In genomic region chr1:34432411-34432775, GRCm38 (mm10) we compare ENCODE assay signal across 8 mouse cellular contexts. TPM values are rescaled to one million over a fixed set of nuclear protein-coding genes. Genes with fewer than 3 reads are reported as not detected.
DNase-seq lines count a peak whose midpoint lies in the region; ATAC-seq and TF ChIP-seq lines count a peak whose summit lies in the region.

No protein-coding gene starts in this region.

- no peak for TF ChIP-seq EP300 in ES-Bruce4 (IDR thresholded peaks at IDR 0.05; ENCODE audit: insufficient read depth, low read depth, low read length)
- TF ChIP-seq EP300 in lung, postnatal 0 days (IDR thresholded peaks at IDR 0.05): no peak

- H3K4me1 ChIP-seq in ES-Bruce4 (ENCODE audit: control insufficient read depth, insufficient read depth, low read length): no peaks in the 10 kb centered on the region
- H3K4me1 ChIP-seq in embryonic fibroblast, embryonic 13.5 days (ENCODE audit: control insufficient read depth, insufficient read depth, low read length): no peaks in the 10 kb centered on the region
- H3K4me1 ChIP-seq in hindbrain, embryonic 15.5 days (replicated peaks): peaks cover 26% of the 10 kb centered on the region
- no peaks in the 10 kb centered on the region for H3K4me1 ChIP-seq in lung, postnatal 0 days (ENCODE audit: insufficient read depth, low read depth, low read length)

- peak overlapping the region; percentile 78 for H3K9ac ChIP-seq in ES-Bruce4 (ENCODE audit: low read depth, poor library complexity, severe bottlenecking)
- peak overlapping the region; percentile 52 for H3K9ac ChIP-seq in hindbrain, embryonic 15.5 days
- H3K9ac ChIP-seq in lung, postnatal 0 days (replicated peaks; ENCODE audit: low read depth): peak overlapping the region; percentile 48

- H3K4me3 ChIP-seq in ES-Bruce4 (ENCODE audit: low read depth, low read length): peak overlapping the region; percentile 33
- H3K4me3 ChIP-seq in embryonic fibroblast, embryonic 13.5 days (ENCODE audit: insufficient read depth, low read length): peak overlapping the region; percentile 47
- H3K4me3 ChIP-seq in hindbrain, embryonic 15.5 days: peak overlapping the region; percentile 77
- peak overlapping the region; percentile 41 for H3K4me3 ChIP-seq in lung, postnatal 0 days (ENCODE audit: low read depth, low read length)

- 23% methylated on average over 13 of the region's 13 CpGs for WGBS in hindbrain, embryonic 15.5 days
- WGBS in lung, postnatal 0 days: 53% methylated on average over 13 of the region's 13 CpGs

- peaks cover 24% of the 10 kb centered on the region for H3K9me3 ChIP-seq in ES-Bruce4 (replicated peaks; ENCODE audit: control insufficient read depth, insufficient read depth, low read length, poor library complexity, severe bottlenecking)
- no peaks in the 10 kb centered on the region for H3K9me3 ChIP-seq in hindbrain, embryonic 15.5 days
- peaks cover 7% of the 10 kb centered on the region for H3K9me3 ChIP-seq in lung, postnatal 0 days (ENCODE audit: low read length)

- H3K27ac ChIP-seq in ES-Bruce4 (ENCODE audit: insufficient read depth, low read length): no peak overlapping the region
- no peak overlapping the region for H3K27ac ChIP-seq in embryonic fibroblast, embryonic 13.5 days (ENCODE audit: insufficient read depth, low read length)
- H3K27ac ChIP-seq in hindbrain, embryonic 15.5 days (replicated peaks): peak overlapping the region; percentile 94
- H3K27ac ChIP-seq in lung, postnatal 0 days (ENCODE audit: low read length): no peak overlapping the region

- H3K27me3 ChIP-seq in ES-Bruce4 (ENCODE audit: control insufficient read depth, insufficient read depth, low read length, poor library complexity, severe bottlenecking): no peaks in the 10 kb centered on the region
- no peaks in the 10 kb centered on the region for H3K27me3 ChIP-seq in hindbrain, embryonic 15.5 days
- no peaks in the 10 kb centered on the region for H3K27me3 ChIP-seq in lung, postnatal 0 days (replicated peaks; ENCODE audit: insufficient read depth, low read length)

- TF ChIP-seq CTCF in ES-Bruce4 (IDR thresholded peaks at IDR 0.05; ENCODE audit: low read depth, low read length): no peak
- no peak for TF ChIP-seq CTCF in embryonic fibroblast, embryonic 13.5 days (IDR thresholded peaks at IDR 0.05; ENCODE audit: borderline replicate concordance, insufficient read depth, low read length)
- TF ChIP-seq CTCF in lung, postnatal 0 days (IDR thresholded peaks at IDR 0.05): no peak

- TF ChIP-seq POLR2A in ES-Bruce4 (IDR thresholded peaks at IDR 0.05; ENCODE audit: insufficient read depth, low read length): no peak
- TF ChIP-seq POLR2A in embryonic fibroblast, embryonic 13.5 days (IDR thresholded peaks at IDR 0.05; ENCODE audit: low read depth, low read length): no peak

- peak overlapping the region; percentile 71 for H3K4me2 ChIP-seq in hindbrain, embryonic 15.5 days
- peak overlapping the region; percentile 70 for H3K4me2 ChIP-seq in lung, postnatal 0 days (replicated peaks; ENCODE audit: low read depth, low read length)

- H3K36me3 ChIP-seq in ES-Bruce4 (ENCODE audit: control insufficient read depth, insufficient read depth, low read length, poor library complexity, severe bottlenecking): no peaks in the 10 kb centered on the region
- H3K36me3 ChIP-seq in hindbrain, embryonic 15.5 days: no peaks in the 10 kb centered on the region
- H3K36me3 ChIP-seq in lung, postnatal 0 days (ENCODE audit: insufficient read depth, low read length): no peaks in the 10 kb centered on the region

- DNase-seq in adrenal gland, adult 2 months: peak; percentile 42
- DNase-seq in adrenal gland, postnatal 4 days (ENCODE audit: low spot score in 2 of 2): no peak
- no peak for DNase-seq in lung, postnatal 0 days (ENCODE audit: low spot score)
- no peak for DNase-seq in spleen, postnatal 4 days (ENCODE audit: low spot score in 2 of 2)
- no peak for DNase-seq in left cerebral cortex, postnatal 36 days (ENCODE audit: low spot score in 2 of 2)

- intact Hi-C loops in left cerebral cortex, postnatal 36 days (cut with DNase I): loop anchor here (10.0 kb wide), 2 partner anchors 138 to 218 kb away; no protein-coding TSS in a partner anchor

- no peak for ATAC-seq in hindbrain, embryonic 15.5 days (ENCODE audit: low FRiP score, low read depth)
- no peak for ATAC-seq in lung, postnatal 0 days

RNA-seq across cellular contexts. Expression of gene Ccdc115, which starts 7.1 kb away (rescaled TPM):
- 10 to 100 TPM; 13.5 to 16.6 TPM for total RNA-seq in adrenal gland, adult 2 months (2021)
- 14.0 and 16.6 TPM in 2 replicates for polyA plus RNA-seq in adrenal gland, adult 2 months (2012; rRNA removed)
- 10 to 100 TPM; 26.6 to 27.7 TPM for total RNA-seq in adrenal gland, postnatal 4 days (2021)
- 15.5 and 15.6 TPM in 2 replicates for polyA plus RNA-seq in ES-Bruce4 (2011; ENCODE audit: insufficient read depth, insufficient read length, low read depth, missing spikeins)
- 15.2 and 18.1 TPM in 2 replicates for polyA plus RNA-seq in embryonic fibroblast, embryonic 13.5 days (2011; ENCODE audit: insufficient read length, low read depth, missing spikeins)
- polyA plus RNA-seq in hindbrain, embryonic 15.5 days (2015; fragmentation: Nextera tagmentation; extraction: Ambion mirVana): 62.2 and 64.5 TPM in 2 replicates
- 30.6 and 31.4 TPM in 2 replicates for polyA plus RNA-seq in lung, postnatal 0 days (2015; fragmentation: Nextera tagmentation; extraction: Ambion mirVana)
- 10 to 100 TPM; 15.2 to 16.5 TPM for total RNA-seq in left cerebral cortex, postnatal 36 days (2021)

RNA-seq across cellular contexts. Expression of gene Imp4, which starts 7.3 kb away (rescaled TPM):
- 10 to 100 TPM; 60.7 to 76.7 TPM for total RNA-seq in adrenal gland, adult 2 months (2021)
- 36.1 and 38.1 TPM in 2 replicates for polyA plus RNA-seq in adrenal gland, adult 2 months (2012; rRNA removed)
- 10 to 100 TPM; 58.2 to 62.2 TPM for total RNA-seq in adrenal gland, postnatal 4 days (2021)
- 42.2 and 49.2 TPM in 2 replicates for polyA plus RNA-seq in ES-Bruce4 (2011; ENCODE audit: insufficient read depth, insufficient read length, low read depth, missing spikeins)
- 36.2 and 41.1 TPM in 2 replicates for polyA plus RNA-seq in embryonic fibroblast, embryonic 13.5 days (2011; ENCODE audit: insufficient read length, low read depth, missing spikeins)
- 51.1 and 52.5 TPM in 2 replicates for polyA plus RNA-seq in hindbrain, embryonic 15.5 days (2015; fragmentation: Nextera tagmentation; extraction: Ambion mirVana)
- polyA plus RNA-seq in lung, postnatal 0 days (2015; fragmentation: Nextera tagmentation; extraction: Ambion mirVana): 39.9 and 41.6 TPM in 2 replicates
- 10 to 100 TPM; 29.7 to 35.1 TPM for total RNA-seq in left cerebral cortex, postnatal 36 days (2021)

RNA-seq across cellular contexts. Expression of gene Ptpn18, which starts 27.2 kb away (rescaled TPM):
- total RNA-seq in adrenal gland, adult 2 months (2021): 1 to 10 TPM; 2.8 to 3.3 TPM
- polyA plus RNA-seq in adrenal gland, adult 2 months (2012; rRNA removed): 71.5 and 109 TPM in 2 replicates
- 10 to 100 TPM; 10.4 to 10.9 TPM for total RNA-seq in adrenal gland, postnatal 4 days (2021)
- 3.2 and 5.6 TPM in 2 replicates for polyA plus RNA-seq in ES-Bruce4 (2011; ENCODE audit: insufficient read depth, insufficient read length, low read depth, missing spikeins)
- polyA plus RNA-seq in embryonic fibroblast, embryonic 13.5 days (2011; ENCODE audit: insufficient read length, low read depth, missing spikeins): 0.39 TPM in 1 of 2 replicates, not detected in the other
- polyA plus RNA-seq in hindbrain, embryonic 15.5 days (2015; fragmentation: Nextera tagmentation; extraction: Ambion mirVana): 5.0 and 6.1 TPM in 2 replicates
- 36.0 and 39.8 TPM in 2 replicates for polyA plus RNA-seq in lung, postnatal 0 days (2015; fragmentation: Nextera tagmentation; extraction: Ambion mirVana)
- 1 to 10 TPM; 3.5 to 6.1 TPM for total RNA-seq in left cerebral cortex, postnatal 36 days (2021)
